Mouse (Mus musculus): ENCODE measurements around the gene Napepld. TPM values are rescaled to one million over a fixed set of nuclear protein-coding genes. Genes with fewer than 3 reads are reported as not detected.
"Not testable (repeated sequence)": the region's sequence is repeated elsewhere in the genome, so short reads cannot be mapped to it uniquely, and the experiment has no call there.

Gene Napepld
- polyA plus RNA-seq, 1 experiment from 2014 or later = 1.1 TPM

- Histone ChIP-seq H3K4me1 (ENCODE audit: control insufficient read depth, low read depth, low read length) (no peaks in the 10 kb centered on the region), H3K4me3 (ENCODE audit: low read depth, low read length) (no peak overlapping the region), H3K9me3 (replicated peaks; ENCODE audit: control insufficient read depth, low read length) (no peaks in the 10 kb centered on the region), H3K27me3 (ENCODE audit: control insufficient read depth, insufficient read depth, low read depth, low read length) (no peaks in the 10 kb centered on the region), H3K4me2 (ENCODE audit: low read depth, low read length) (no peak overlapping the region), H3K36me3 (ENCODE audit: control insufficient read depth, insufficient read depth) (no peaks in the 10 kb centered on the region), H3K27ac (ENCODE audit: low read length) (no peak overlapping the region), H3K9ac (ENCODE audit: low read depth, low read length) (no peak overlapping the region)
- WGBS (ENCODE audit: insufficient replicate concordance) = 63% methylated on average over 10 of the region's 10 CpGs
- ATAC-seq (ENCODE audit: low read depth) = no peak
These were observed 16.0 kb upstream of the Napepld start for GRCm38 (mm10) chr5:21717165-21717715.

DNA sequence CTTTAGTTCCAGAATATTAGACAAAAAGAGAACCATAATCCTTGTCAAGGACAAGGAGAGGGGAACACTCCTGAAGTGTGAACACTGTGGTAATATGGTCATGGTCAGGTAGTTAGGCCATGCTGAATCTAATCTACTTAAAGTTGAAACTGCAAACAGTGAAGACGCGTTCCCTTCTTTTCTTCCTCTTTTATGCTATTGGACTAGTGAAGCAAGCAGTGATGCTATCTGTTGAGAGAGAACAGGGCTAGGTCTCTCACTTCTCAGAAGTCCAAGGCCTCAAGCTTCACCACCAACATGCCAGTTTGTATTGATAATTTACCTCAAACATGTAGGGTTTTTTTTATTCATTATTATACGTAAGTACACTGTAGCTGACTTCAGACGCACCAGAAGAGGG lies 13.3 kb upstream of the Napepld start:
- Histone ChIP-seq H3K4me1 (ENCODE audit: control insufficient read depth, low read depth, low read length) (no peaks in the 10 kb centered on the region), H3K27me3 (ENCODE audit: control insufficient read depth, insufficient read depth, low read depth, low read length) (no peaks in the 10 kb centered on the region), H3K9me3 (replicated peaks; ENCODE audit: control insufficient read depth, low read length) (no peaks in the 10 kb centered on the region), H3K9ac (ENCODE audit: low read depth, low read length) (no peak overlapping the region), H3K4me3 (ENCODE audit: low read depth, low read length) (no peak overlapping the region), H3K36me3 (ENCODE audit: control insufficient read depth, insufficient read depth) (no peaks in the 10 kb centered on the region), H3K4me2 (ENCODE audit: low read depth, low read length) (no peak overlapping the region), H3K27ac (ENCODE audit: low read length) (no peak overlapping the region)
- ATAC-seq (ENCODE audit: low read depth) = no peak
- WGBS (ENCODE audit: insufficient replicate concordance) = 54% methylated on average over 4 of the region's 4 CpGs

DNA sequence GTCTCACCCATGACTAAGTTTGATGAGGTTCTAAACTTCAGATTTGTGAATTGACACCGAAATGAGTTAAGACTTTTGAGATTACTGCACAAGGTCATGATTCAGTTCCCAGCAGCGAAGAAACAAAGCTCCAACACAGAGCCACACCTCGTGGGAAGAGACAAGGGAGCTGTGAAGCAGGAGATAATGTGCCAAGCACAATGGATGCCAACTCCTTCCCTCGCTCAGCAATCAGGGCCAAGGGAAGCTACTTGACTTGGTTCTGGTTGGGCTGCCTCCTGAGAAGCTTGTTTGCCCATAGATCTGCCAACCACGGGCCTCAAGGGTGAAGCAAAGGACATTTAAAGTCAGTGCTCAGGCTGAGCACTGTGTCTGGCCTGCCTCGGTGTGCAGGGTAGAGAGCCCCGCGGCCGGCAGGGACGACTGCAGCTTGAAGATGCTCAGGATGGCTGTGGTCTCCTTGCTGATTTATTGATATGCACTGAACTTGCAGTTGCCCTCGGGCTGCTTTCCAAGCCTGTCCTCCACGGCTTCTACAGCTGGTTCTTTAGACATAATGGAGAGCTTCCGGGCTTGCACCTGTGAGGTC lies 11.0 kb upstream of the Napepld start:
- Histone ChIP-seq H3K4me3 (ENCODE audit: low read depth, low read length) (no peak overlapping the region), H3K9me3 (replicated peaks; ENCODE audit: control insufficient read depth, low read length) (no peaks in the 10 kb centered on the region), H3K4me2 (ENCODE audit: low read depth, low read length) (no peak overlapping the region), H3K4me1 (ENCODE audit: control insufficient read depth, low read depth, low read length) (no peaks in the 10 kb centered on the region), H3K9ac (ENCODE audit: low read depth, low read length) (no peak overlapping the region), H3K27me3 (ENCODE audit: control insufficient read depth, insufficient read depth, low read depth, low read length) (no peaks in the 10 kb centered on the region), H3K36me3 (ENCODE audit: control insufficient read depth, insufficient read depth) (no peaks in the 10 kb centered on the region), H3K27ac (ENCODE audit: low read length) (no peak overlapping the region)
- no peak for ATAC-seq (ENCODE audit: low read depth)
- WGBS (ENCODE audit: insufficient replicate concordance) = 57% methylated on average over 13 of the region's 13 CpGs

DNA sequence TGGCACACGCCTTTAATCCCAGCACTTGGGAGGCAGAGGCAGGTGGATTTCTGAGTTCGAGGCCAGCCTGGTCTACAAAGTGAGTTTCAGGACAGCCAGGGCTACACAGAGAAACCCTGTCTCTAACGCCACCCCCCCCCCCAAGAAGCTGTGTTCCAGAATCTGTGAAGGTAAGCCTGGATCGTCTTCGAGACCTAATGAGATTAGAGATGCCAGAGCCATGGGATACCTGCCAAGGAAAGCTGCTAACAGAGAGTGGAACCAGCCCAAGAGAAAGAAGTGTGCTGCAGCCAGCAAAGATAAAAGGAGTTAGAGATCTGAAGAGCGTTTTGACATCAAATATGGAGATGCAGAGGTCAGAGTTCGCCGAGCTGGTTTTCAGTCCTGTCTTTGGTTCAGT lies 6.8 kb upstream of the Napepld start:
- H3K4me1 ChIP-seq (ENCODE audit: control insufficient read depth, low read depth, low read length); H3K4me2 ChIP-seq (ENCODE audit: low read depth, low read length); ATAC-seq (ENCODE audit: low read depth); H3K27me3 ChIP-seq (ENCODE audit: control insufficient read depth, insufficient read depth, low read depth, low read length); H3K4me3 ChIP-seq (ENCODE audit: low read depth, low read length); H3K36me3 ChIP-seq (ENCODE audit: control insufficient read depth, insufficient read depth); H3K9ac ChIP-seq (ENCODE audit: low read depth, low read length); H3K9me3 ChIP-seq (replicated peaks; ENCODE audit: control insufficient read depth, low read length); H3K27ac ChIP-seq (ENCODE audit: low read length): not testable (repeated sequence)
- 70% methylated on average over 8 of the region's 8 CpGs for WGBS (ENCODE audit: insufficient replicate concordance)

DNA sequence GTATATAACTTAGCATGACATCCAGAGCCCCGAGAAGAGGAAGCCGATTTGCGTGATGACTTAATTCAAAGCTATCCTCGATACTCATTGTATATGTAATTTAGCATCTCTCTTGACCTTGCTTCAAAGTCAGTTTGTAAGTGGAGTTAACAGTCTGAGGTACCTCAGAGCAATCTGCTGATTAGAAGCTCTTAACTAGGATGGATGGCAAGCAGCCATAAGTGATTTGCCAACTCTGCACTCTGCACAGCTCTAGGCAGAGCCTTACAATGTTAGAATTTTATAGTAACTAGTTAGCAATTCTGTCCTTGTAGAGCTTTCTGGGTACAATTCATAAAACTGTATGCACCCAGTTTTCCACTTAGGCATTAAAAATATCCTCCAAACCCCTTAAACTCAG lies 5.3 kb upstream of the Napepld start:
- Histone ChIP-seq H3K36me3 (ENCODE audit: control insufficient read depth, insufficient read depth) (no peaks in the 10 kb centered on the region), H3K27ac (ENCODE audit: low read length) (no peak overlapping the region), H3K4me3 (ENCODE audit: low read depth, low read length) (no peak overlapping the region), H3K4me1 (ENCODE audit: control insufficient read depth, low read depth, low read length) (peaks cover 3% of the 10 kb centered on the region), H3K4me2 (ENCODE audit: low read depth, low read length) (no peak overlapping the region), H3K9me3 (replicated peaks; ENCODE audit: control insufficient read depth, low read length) (no peaks in the 10 kb centered on the region), H3K27me3 (ENCODE audit: control insufficient read depth, insufficient read depth, low read depth, low read length) (no peaks in the 10 kb centered on the region), H3K9ac (ENCODE audit: low read depth, low read length) (no peak overlapping the region)
- no peak for ATAC-seq (ENCODE audit: low read depth)
- 91% methylated on average over 4 of the region's 4 CpGs for WGBS (ENCODE audit: insufficient replicate concordance)

DNA sequence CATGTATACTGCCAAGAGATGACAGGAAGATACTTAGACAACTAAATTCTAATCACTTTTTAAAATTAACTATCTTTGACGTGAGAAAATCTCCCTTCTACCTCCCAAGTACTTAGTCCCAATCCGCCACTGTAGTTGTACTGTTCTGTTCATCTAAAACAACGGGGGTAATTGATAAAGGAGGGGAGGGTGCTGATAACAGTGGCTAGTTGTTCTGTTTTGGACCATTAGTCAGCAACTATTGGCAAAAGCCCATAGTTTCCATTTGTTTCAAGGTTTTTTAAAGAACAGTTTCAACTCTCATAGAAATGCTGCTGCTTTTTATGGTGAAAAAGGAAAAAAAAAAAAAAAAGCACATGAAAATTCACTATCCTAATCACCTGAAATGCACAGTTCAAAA lies 2.5 kb upstream of the Napepld start:
- no peak for ATAC-seq (ENCODE audit: low read depth)
- no peak overlapping the region for H3K27ac ChIP-seq (ENCODE audit: low read length)
- no peak overlapping the region for H3K4me3 ChIP-seq (ENCODE audit: low read depth, low read length)
- no peak overlapping the region for H3K4me2 ChIP-seq (ENCODE audit: low read depth, low read length)
- H3K4me1 ChIP-seq (ENCODE audit: control insufficient read depth, low read depth, low read length) = peaks cover 6% of the 10 kb centered on the region
- H3K9me3 ChIP-seq (replicated peaks; ENCODE audit: control insufficient read depth, low read length) = no peaks in the 10 kb centered on the region
- no peaks in the 10 kb centered on the region for H3K36me3 ChIP-seq (ENCODE audit: control insufficient read depth, insufficient read depth)
- no peaks in the 10 kb centered on the region for H3K27me3 ChIP-seq (ENCODE audit: control insufficient read depth, insufficient read depth, low read depth, low read length)
- 26% methylated on average over 3 of the region's 3 CpGs for WGBS (ENCODE audit: insufficient replicate concordance)
- H3K9ac ChIP-seq (ENCODE audit: low read depth, low read length) = no peak overlapping the region

GRCm38 (mm10) chr5:21702873-21703475 lies 1.8 kb upstream of the Napepld start:
- Histone ChIP-seq H3K36me3 (ENCODE audit: control insufficient read depth, insufficient read depth) (no peaks in the 10 kb centered on the region), H3K4me1 (ENCODE audit: control insufficient read depth, low read depth, low read length) (peaks cover 6% of the 10 kb centered on the region), H3K4me3 (ENCODE audit: low read depth, low read length) (no peak overlapping the region), H3K9me3 (replicated peaks; ENCODE audit: control insufficient read depth, low read length) (no peaks in the 10 kb centered on the region), H3K4me2 (ENCODE audit: low read depth, low read length) (no peak overlapping the region), H3K27ac (ENCODE audit: low read length) (peak overlapping the region; percentile 57), H3K9ac (ENCODE audit: low read depth, low read length) (no peak overlapping the region), H3K27me3 (ENCODE audit: control insufficient read depth, insufficient read depth, low read depth, low read length) (no peaks in the 10 kb centered on the region)
- 62% methylated on average over 6 of the region's 6 CpGs for WGBS (ENCODE audit: insufficient replicate concordance)
- no peak for ATAC-seq (ENCODE audit: low read depth)

- ATAC-seq (ENCODE audit: low read depth) = no peak
- peak overlapping the region; percentile 86 for H3K9ac ChIP-seq (ENCODE audit: low read depth, low read length)
- peaks cover 6% of the 10 kb centered on the region for H3K4me1 ChIP-seq (ENCODE audit: control insufficient read depth, low read depth, low read length)
- WGBS (ENCODE audit: insufficient replicate concordance) = 47% methylated on average over 2 of the region's 2 CpGs
- no peaks in the 10 kb centered on the region for H3K27me3 ChIP-seq (ENCODE audit: control insufficient read depth, insufficient read depth, low read depth, low read length)
- no peaks in the 10 kb centered on the region for H3K36me3 ChIP-seq (ENCODE audit: control insufficient read depth, insufficient read depth)
- peak overlapping the region; percentile 98 for H3K4me2 ChIP-seq (ENCODE audit: low read depth, low read length)
- H3K4me3 ChIP-seq (ENCODE audit: low read depth, low read length) = peak overlapping the region; percentile 84
- H3K9me3 ChIP-seq (replicated peaks; ENCODE audit: control insufficient read depth, low read length) = no peaks in the 10 kb centered on the region
- H3K27ac ChIP-seq (ENCODE audit: low read length) = peak overlapping the region; percentile 96
These were observed 791 bp upstream of the Napepld start for GRCm38 (mm10) chr5:21702009-21702364.

- Histone ChIP-seq H3K36me3 (ENCODE audit: control insufficient read depth, insufficient read depth) (no peaks in the 10 kb centered on the region), H3K4me2 (ENCODE audit: low read depth, low read length) (peak overlapping the region; percentile 98), H3K27ac (ENCODE audit: low read length) (peak overlapping the region; percentile 44; the same call in 1 of the 2 replicates), H3K27me3 (ENCODE audit: control insufficient read depth, insufficient read depth, low read depth, low read length) (no peaks in the 10 kb centered on the region), H3K4me1 (ENCODE audit: control insufficient read depth, low read depth, low read length) (peaks cover 6% of the 10 kb centered on the region), H3K9ac (ENCODE audit: low read depth, low read length) (peak overlapping the region; percentile 81), H3K9me3 (replicated peaks; ENCODE audit: control insufficient read depth, low read length) (no peaks in the 10 kb centered on the region), H3K4me3 (ENCODE audit: low read depth, low read length) (peak overlapping the region; percentile 84)
- whole genome bisulfite sequencing (ENCODE audit: insufficient replicate concordance) = under 1% methylated on average over 22 of the region's 22 CpGs
- ATAC-seq (ENCODE audit: low read depth) = peak; percentile 1
These were observed 262 bp downstream of the Napepld start for GRCm38 (mm10) chr5:21700934-21701333.

All from liver, embryonic 16.5 days (tissue).